Mouse (Mus musculus) frontal cortex, postnatal 14 days (tissue): ENCODE results near the gene Gm826.
A peak's percentile ranks its signal among the peaks of the same experiment; 100 is the strongest.

Experiments
- DNase-seq, 2 experiments: peaks; one replicate each; pipeline ENCODE4 v3.0.0; 2022; ENCODE audit warnings: low spot score in 2 of 2

Gene Gm826

GRCm38 (mm10) chr2:160353581-160353980 lies 19.6 kb upstream of the Gm826 start:
- DNase-seq = no peak

GRCm38 (mm10) chr2:160351038-160351574 lies 17.1 kb upstream of the Gm826 start:
- DNase-seq = no peak

DNA sequence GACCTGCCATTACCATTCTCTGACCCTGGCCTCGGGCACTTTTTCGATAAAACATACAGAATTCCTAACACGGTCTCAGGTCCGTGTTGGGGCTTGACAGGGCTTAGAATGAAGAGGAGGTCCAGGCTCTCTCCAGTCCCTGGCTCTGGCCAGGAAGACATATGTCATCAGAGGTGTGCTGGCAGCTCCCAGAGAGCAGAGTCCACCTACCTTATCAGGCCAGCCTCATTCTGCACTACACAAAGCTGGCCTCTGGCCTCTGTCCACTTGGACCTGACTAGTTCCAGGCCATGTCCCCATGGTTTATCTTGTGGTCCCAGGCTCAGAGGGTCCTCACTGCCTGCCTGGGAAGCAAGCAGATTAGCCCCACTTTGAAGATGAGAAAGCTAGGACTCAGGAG lies 15.6 kb upstream of the Gm826 start:
- no peak for DNase-seq

DNA sequence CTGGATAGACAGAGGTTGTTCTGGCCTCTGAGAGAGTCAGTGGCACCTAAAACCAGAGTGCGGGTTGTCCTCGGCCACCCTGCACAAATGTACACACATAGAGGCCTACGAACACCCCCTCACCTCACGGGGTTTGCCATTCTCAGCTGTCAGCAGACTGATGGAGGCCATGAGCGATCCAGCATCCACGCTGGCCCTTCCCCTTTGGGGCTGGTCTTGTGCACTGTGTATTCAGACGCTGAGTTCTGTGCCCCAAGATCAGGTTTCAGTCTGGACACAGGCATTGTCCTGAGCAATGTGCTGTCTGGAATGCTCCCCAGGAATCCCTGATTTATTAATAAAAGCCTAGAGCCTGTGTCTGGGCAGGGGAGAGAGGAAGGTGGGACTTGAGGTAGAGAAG lies 14.8 kb upstream of the Gm826 start:
- DNase-seq = no peak

DNA sequence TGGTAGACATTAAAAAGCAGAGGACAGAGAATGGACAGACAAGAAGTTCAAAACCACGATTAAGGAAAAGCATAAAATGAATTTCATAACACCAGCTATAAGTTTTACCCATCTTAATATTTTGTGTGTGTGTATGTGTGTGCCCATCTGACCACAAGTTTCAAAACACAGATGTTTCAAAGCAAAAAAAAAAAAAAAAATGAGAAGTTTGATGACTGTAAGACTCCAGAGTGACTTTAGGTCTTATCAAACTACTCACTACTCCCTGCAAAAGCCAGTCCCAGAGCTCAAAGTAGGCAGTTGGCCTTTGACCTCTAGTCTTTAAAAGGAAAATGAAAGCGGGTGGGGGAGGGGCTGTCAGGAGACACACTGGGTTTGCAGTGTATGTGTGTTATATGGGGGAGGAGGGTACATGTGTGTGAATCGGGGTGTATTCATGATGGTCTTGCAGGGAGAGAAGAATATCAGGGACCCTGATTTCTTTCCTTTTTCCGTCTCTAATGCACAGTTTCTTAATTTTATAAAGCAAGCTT lies 14.2 kb upstream of the Gm826 start:
- DNase-seq = no peak

DNA sequence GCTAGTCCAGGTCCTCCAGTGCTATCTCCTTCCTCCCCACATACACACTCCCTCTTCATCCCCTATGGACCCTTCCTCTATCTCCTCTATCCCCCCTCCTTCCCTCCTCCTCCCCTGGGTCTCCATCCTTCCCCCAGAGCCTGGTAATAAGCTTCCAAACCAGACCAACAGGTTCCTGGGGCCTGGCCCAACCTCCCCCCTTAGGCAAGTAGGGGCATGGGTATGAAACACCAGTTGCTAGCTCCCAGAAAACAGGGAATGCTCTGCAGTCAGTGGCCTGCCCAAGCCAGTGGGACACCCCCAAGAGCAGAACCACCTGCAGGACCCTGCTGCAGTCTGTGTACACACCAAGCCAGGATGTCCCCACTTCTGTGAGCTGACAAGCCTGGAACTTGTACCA lies 11.7 kb upstream of the Gm826 start:
- no peak for DNase-seq

DNA sequence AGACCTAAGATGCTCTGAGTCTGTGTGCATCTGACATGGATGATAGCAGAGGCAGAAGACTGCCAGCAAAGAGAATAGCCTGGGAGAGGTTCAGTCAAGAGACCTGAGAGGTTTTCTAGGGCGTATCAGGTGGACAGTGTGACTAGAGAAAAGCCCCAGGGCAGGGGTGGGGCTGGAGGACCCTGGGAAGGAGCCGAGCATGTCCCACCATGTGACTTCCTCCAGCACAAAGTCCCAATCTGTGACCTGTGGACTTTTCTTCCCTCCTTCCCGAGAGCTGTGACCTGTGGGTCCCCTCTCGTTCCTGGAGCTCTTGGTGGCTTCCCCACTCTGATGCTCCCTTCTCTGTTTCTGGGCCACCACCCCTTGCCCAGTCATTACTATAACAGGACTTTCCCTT lies 6.2 kb upstream of the Gm826 start:
- DNase-seq = no peak

GRCm38 (mm10) chr2:160339595-160339994 lies 5.6 kb upstream of the Gm826 start:
- no peak for DNase-seq

DNA sequence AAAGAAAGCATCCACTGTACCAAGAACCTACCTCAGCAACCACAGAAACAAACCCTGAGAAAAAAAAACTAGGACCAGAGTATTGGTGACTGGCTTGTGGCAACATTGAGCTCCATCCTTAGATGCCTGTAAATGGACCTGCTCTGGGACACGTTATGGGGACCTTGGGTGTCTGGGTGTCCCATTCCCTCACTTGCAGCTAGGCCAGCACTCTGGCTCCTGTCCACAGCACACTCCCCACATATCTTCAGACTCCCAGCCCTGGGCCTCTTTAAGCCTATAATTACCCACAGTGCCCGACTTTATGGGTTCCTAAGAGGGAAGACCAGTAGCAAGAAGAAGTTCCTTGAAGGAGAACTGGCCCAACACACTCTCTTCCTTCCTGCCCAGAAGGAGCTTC lies 2.1 kb upstream of the Gm826 start:
- DNase-seq = no peak

DNA sequence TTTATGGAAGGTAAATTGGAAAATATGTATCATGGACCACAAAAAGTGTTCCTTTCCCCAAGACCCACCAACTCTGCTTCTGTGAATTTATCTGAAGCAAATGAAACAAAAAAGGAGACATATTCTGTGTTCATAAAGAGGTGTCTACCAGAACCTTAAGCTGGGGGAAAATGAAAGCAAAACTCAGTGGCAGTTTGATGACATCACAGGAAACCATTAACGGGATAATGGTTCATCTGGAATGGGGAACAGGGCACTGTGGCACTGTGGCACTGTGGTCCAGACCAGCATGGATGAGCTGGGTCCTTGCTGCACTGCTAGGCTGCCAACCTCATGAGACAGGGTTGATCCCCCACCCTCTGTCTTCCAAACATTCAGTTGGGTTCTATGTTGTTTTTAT lies 1.1 kb upstream of the Gm826 start:
- DNase-seq = no peak

DNA sequence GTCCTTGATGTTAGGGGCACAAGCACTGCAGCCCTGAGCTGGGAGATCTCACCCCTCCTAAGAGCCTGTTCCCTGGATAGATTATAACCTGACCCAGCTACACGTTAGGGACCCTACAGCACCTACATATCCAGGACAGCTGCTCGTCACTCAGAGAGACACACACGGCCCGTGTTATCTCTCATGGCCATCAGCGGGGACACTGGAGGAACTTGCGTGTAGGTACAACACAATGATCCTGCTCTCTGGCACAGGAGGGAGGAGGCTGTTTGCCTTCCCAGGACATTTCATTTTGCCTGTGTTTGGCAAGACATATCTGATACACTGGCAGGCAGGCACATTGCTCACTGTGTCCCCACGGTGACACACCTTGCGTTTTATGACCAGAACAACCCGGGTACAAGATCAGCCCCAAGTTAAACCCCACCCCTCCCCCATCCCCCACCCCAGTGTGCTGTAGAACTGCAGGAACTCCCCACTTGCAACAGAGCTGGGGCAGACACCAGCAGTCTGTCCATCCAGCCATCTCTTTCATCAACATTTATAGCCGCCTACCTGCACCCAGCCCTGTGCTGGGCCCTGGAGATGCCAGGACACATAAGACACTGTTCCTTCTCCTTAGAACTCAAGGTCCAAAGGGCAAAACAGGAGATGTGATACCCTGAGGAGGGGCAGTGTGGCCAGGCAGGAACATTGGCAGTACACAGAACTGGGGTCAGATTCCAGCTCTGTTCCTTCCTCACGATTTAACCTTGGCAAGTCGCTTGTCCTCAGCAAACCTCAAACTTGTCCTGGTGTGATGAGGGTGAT lies 1.2 kb downstream of the Gm826 start:
- DNase-seq = no peak

DNA sequence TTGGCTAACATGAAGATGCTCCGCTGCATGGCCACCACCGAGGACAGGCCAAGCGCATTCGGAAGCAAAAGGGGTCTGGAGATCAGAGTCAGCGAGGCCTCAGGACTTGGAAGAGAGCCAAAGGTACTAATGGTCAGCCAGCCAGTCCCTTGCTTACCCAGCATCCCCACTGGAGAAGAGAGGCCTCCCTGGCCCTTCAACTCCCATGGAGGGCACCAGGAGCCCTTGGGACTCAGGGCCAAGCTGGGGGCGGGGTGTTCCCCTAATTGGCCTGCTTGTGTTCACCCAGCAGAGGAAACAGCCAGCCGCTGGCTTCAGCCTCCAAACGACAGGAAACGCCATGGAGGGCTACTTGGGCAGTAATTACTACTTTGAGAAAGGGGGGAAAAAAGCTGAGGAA lies 5.1 kb downstream of the Gm826 start:
- DNase-seq = peak in 1 of 2 experiments; percentile 12

GRCm38 (mm10) chr2:160327716-160328115 lies 6.2 kb downstream of the Gm826 start:
- DNase-seq = no peak

- peak in 1 of 2 experiments; percentile 7 for DNase-seq
These were observed 6.8 kb downstream of the Gm826 start for GRCm38 (mm10) chr2:160327167-160327566.

DNA sequence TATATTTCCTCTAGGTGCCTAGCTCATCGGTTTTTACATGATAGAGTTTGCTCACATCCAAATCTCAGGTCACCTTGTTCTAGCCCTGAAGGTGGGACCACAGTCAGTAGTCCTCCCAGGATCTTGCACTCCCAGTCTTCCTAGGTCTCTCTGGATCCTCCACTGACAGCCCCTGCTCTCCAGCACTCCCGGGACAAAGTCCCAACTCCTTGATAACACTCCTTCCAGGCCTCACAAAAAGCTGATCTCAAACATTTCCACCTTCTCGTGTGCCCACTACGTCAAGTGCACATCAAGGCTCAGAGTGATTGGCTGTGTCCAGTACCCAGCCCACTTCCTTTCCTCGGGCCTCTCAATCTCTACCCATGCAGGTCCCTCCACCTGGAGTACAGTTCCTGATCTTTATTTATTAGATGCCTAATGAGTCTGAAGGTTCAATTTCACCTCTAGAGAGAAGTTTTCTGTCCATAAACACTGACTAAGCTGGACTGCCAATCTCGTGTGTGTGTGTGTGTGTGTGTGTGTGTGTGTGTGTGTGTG lies 8.8 kb downstream of the Gm826 start:
- DNase-seq = no peak

DNA sequence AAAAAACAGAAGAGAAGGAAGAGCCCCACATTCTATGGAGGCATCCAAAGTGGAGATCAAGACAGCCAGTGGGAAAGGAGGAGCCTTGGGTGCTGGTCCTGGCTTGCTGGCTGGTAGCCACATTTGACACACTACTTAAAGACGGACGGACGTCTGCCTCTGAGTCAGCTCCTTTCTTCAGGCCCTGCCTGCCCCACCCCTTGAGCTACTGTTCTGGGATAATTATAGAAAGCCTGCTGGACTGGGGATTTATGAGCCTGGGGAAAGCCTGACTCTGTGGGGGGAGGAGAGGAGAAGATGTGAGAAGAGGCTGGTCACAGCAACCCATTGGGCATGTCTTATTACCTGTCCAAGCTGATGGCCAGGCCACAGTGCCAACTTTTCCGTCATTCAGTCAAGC lies 12.1 kb downstream of the Gm826 start:
- DNase-seq = no peak

DNA sequence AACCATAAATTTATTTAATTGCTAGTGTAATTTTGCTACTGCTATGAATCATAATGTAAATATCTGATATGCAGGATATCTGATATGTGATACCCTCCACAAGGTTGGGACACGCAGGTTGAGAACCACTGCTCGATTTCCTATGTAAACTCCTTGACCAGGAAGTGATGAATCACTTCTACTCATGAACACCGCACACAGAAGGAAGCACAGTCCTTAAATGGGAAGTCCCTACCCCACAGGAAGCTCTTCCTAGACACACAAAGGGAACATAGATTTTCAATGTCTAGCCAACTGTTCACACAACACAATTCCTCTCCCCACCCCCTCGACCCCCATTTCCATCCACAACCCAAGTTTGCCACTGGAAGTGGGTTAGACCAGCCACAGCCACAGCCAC lies 15.7 kb downstream of the Gm826 start:
- DNase-seq = no peak

DNA sequence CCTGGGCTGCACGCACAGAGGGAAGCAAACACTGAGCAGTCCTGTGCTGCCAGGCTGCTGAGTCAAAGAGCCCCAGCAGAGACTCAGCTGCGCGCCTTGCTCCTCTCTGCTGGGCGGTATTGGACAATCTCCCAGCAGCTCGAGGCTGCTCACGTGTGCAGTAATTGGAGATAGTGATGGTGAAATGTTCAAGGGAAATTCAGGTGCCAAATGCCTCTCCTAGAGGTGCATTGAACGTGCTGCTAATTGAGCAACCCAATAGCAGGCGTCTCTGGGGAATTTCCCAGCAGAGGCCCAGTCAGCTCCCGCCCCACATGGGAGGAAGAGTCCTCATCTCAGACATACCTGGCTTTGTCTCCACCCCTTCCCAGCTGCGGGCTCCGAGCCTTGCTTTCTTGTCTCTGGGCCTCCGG lies 20.4 kb downstream of the Gm826 start:
- DNase-seq = no peak

DNA sequence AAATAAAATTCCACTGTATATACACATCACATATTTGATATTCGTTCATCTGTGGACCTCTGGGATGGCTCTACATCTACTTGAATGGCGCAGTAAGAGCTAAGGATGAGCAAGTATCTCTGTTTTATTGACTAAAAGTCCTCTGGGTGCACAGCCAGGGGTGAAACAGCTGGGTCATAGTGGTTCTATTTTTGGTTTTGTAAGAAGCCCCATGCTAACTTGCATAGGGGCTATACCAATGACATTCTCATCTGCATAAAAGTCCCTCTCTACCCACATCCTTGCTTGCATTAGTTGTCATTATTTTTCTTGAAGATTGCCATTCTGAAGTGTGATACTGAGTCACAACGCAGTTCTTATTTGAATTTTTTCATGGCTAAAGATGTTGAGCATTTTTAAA lies 28.9 kb downstream of the Gm826 start:
- no peak for DNase-seq

DNA sequence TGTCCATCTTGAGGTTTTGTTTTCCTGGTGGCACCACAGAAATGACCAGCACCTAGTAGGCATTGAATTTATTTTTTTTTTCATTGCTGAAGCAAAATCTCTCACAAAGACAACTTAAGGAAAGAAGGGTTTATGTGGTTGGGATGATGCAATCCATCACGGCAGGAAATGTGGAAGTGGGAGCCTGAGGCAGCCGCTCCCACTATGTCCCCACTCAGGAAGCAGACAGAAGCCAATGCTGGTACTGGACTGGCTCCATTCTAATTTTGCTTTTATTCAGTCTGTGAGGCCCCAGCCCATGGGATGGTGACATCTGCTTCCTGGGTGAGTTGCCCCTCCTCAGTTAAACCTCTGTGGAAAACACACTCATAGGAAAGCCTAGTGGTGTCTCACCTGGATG lies 30.0 kb downstream of the Gm826 start:
- no peak for DNase-seq

DNA sequence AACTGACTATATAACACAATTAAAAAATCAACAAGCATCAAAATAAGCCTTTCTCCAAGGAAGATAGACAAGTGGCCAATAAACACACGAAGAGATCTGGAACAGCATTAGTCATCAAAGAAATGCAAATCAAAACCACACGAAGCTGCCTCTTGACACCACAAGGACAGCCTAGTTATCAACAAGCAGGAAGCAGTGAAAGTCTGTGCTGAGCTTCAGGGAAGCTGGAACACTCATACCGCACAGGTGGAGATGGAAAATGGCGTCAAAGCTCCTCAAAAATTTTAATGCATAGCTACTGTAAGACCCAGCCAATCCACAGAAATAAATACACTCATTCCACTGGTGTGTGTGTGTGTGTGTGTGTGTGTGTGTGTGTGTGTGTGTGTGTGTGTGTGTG lies 31.9 kb downstream of the Gm826 start:
- no peak for DNase-seq

DNA sequence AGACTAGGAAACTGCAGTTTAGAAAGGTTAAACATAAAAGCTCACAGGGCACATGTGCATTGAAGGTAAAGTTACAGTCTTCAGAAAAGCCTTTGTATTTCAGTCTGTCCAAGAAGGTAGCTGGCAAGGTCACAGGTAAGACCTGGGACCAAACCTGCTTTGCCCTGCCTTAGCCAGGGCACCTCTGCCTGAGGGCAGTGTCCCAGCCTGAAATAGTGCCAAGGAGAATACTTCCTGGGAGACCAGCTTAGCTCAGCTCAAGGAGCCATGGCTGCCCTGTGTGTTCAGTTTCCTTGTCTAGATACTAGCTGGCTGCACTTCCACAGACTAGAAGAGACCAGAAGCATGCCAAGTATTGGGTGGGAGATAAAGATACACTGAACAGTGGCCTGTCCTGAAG lies 35.4 kb downstream of the Gm826 start:
- DNase-seq = no peak

DNA sequence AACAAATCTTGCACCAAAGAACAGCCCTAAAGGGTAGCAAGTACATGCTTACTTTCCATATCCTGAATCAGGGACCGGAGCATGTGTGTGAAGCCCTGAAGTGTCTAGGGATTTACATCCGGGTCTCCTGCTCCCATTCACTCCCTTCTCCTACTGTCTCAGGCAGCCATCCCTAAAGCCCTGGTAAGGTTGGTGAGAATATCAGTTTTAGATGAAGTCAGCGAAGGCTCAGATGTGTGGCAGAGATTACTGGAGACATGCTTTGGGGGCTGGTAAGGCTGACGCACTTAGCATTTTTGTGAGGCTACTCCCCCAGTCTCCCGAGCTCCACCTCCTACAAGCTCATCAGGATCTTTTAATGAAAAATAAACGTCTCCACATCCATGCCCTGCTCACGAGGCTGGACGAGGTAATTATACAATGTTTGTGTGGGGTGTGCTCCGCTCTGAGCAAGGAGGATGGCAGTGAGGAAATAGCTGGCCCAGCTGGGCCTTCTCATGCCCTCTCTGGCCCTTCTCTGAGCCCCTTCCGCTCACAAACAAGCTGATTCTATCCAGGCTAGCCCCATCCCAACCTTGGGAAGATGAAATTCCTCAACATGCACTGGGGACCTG lies 45.3 kb downstream of the Gm826 start:
- DNase-seq = no peak
